Mouse (Mus musculus) adrenal gland, adult (tissue): ENCODE measurements around the gene Cnnm2.

ENCODE experiments used
- DNase-seq, 2 experiments: peaks; one replicate each; pipeline ENCODE4 v3.0.0; 2022 to 2023; ENCODE audit warnings: low spot score in 1 of 2; ENCODE audit not compliant: inconsistent age in 2 of 2

Gene Cnnm2

DNA sequence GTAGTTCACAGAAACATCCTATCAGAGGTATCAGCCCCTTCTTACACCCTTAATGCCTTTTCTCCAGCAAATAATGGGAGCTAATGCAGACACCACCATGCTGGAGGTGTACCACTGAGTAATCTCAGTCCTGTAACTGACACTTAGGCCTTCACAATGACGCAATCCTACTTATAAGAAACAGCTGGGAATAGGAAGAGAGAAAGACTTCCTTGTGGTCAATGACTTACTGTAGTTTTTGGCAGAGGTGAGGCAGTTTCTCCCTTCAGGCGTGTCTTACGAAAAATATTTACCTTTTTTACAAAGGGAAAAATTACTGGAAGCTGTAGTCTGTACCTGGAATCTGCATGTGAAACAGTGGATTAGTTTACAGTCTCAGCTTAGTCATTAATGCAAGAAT lies 31.1 kb downstream of the Cnnm2 start:
- no peak for DNase-seq

DNA sequence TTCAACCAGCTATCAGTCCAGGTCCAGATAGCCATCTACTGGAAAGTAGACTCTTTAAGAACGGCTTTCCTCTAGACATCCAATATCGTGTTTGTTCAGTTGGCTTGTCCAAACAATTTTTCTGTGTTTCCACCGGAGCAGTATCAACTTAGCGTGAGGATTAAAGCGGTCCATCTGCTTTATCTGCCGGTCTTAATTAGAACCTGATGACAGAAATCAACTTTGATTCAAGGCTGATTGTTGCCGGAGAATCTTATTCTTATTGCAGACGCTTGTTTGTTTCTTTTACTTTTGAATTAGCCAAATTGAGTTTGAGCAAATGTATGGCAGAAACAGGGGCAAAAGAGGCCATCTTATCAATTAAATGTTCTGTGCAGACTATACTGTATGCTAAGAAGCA lies 32.8 kb downstream of the Cnnm2 start:
- no peak for DNase-seq

DNA sequence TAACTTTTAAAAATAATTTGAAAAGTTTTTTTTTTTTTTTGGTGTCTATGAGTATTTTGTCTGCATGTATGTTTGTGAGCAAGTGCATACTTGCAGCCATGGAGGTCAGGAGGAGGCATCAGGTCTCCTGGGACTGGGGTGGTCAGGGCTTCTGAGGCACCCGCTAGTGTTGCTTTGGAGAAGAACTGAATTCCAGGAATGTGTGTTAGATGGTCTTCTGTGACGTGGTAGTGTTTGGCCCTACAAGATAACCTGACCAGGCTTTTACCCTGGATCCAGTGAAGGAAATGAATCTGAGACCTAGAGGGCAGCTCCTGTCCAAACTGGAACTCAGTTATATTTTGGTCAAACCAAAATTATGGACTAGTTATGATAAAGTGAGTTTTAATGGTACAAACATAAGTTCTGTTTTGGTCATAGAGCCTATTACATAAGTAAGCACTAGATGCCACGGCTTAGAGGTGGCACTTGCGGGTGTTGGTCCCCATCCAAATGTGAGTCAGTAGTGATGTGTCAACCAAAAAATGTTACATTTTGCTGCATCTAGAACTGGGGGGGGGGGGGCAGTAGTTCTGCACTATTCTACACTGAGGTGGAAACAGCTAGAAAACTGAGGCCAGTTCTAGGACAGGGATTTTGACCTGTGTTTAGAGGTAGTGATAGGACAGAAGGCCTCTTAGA lies 38.6 kb downstream of the Cnnm2 start:
- peak; percentile 71 to 80 for DNase-seq

DNA sequence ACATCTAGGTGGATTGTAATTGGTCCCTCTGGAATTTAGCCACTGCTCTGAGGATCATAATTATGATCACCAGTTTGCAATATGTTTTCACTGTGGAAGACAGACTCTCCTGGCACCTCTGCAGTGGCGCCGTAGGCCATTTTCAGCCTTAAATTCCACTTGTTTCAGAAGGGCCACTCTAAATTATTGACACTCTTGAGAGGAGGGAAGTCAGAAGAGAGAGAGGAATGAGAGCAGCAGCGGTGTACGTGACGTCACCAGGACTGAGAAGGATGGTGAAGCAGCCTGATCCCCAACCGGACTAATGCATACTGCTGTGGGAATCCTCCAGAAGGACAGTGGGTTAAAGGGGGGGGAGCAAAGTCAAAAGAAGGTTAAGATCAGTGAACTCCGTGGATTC lies 40.1 kb downstream of the Cnnm2 start:
- no peak for DNase-seq

DNA sequence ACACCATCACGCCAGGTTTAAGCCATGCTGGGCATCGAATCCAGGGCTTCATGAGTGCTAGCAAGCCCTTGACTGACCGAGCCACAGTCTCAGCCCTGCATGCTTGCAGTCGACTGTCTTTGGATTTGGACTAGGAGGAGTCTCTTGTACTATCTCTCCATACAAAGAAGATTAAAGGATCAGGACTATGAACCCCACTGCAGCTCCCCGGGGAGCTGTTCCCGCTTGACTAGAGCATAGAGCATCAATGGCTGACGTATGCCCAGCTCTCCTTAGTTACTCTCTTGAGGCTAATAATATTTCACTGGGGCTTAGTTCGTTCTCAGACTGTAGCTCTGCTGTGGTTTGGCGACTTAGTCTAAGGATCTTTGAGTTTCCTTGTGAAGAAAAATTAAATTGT lies 40.9 kb downstream of the Cnnm2 start:
- no peak for DNase-seq

DNA sequence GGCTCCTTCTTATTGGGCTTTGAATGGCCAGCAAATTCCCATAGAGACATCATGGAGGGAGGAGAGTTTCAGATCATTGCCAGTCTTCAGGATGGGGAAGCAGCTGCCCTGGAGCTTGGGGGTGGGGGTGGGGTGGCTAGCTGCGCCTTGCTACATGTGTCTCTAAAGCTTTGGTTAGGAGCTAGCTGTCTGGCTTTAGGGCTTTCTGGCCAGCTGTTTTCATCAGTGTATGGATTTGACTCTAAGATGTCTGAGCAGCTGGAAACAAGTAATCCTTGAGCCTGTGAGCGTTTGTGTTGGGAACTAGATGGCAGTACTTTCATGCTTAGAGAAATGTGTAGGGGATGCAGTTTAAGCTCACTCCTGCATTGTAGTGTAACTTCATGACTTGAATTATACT lies 42.3 kb downstream of the Cnnm2 start:
- no peak for DNase-seq

GRCm38 (mm10) chr19:46804751-46805150 lies 43.4 kb downstream of the Cnnm2 start:
- DNase-seq = peak; percentile 73 to 82

DNA sequence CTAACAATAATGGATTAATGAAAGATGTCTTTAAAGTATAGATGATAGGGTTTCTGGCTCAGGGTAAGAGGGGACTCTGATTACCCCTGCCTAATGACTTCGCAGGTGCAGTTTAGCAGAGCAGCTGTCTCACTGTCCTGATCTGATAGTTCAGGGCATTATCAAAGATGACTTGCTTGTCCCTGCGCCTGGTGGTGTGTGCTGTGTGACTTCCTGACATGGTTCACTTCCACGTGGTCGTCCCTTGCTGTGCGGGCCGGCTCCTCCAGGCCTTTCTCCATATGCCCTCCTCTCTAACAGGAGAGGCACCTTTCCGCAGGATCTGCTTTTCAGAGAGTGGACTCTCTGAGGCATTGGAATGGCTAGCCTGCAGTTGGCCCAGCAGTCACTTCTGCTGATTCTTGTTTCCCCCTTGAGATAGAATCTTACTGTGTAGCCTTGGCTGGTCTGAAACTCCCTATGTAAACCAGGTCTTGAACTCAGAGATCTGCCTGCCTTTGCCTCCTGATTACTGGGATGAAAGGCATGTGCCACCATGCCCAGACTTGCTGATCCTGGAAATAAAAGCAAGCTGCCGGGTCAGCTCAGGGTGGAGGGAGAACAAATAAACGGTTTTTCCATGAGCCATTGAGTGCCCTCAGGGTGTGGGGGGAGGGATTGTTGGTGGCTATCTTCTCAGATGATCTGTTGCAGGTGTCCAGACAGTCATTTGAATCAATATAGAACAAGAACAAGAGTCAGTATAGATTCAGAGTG lies 44.7 kb downstream of the Cnnm2 start:
- no peak for DNase-seq

- peak; percentile 57 to 83 for DNase-seq
Measured at GRCm38 (mm10) chr19:46808261-46808660, 46.9 kb downstream of the Cnnm2 start.

GRCm38 (mm10) chr19:46809031-46809430 lies 47.6 kb downstream of the Cnnm2 start:
- no peak for DNase-seq

DNA sequence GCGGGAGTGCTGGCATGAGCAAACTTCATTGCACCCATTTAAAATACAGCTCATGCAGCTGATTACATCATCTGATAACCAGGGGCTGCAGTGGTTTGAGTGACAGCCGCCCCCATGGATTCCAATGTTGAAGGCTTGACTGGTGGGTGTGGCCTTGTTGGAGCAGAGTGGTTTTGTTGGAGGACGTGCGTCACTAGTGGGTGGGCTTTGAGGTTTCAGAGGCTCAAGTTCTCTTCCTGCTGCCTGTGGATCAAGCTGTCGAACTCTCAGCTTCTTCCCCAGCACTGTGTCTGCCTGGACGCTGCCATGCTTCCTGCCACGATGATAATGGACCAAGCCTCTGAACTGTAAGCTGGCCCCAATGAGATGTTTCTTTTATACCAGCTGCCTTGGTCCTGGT lies 57.9 kb downstream of the Cnnm2 start:
- DNase-seq = no peak

DNA sequence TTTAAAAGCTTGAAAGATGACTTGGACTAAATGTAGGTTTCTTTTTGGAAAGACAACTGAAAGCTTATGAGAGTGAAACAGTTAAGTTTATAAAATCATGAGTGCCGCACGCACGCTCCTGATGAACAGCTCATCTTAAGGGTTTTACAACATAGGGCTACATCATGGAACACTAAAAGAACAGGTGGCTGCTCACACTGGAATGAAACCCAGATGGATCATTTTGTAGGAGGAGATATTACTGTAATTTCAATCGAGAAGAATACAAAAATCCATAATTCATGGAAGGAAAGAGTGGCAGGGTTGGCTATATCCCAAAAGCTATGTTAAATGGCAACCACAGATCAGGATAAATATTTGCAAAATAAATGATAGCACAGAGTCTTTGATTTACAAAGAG lies 61.1 kb downstream of the Cnnm2 start:
- no peak for DNase-seq

DNA sequence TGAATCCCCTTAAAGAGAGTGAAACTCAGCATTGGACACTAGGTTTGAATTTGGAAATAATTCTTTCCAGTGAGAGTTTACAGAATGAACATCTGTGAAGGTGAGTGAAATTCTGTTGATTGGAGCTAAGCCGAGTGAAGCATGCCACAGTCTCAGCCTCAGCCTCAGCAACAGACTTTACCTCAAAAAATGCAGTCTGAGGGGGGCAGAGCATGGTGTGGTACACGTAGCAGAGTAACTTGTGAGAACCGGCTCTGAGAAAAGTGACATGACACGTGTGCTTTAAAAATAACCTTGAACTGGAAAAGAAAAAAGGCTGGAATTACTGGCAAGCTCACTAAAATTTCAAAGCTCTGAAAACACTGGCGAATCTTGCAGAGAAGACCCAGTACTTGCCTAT lies 62.4 kb downstream of the Cnnm2 start:
- peak in 1 of 2 experiments; percentile 60 for DNase-seq

DNA sequence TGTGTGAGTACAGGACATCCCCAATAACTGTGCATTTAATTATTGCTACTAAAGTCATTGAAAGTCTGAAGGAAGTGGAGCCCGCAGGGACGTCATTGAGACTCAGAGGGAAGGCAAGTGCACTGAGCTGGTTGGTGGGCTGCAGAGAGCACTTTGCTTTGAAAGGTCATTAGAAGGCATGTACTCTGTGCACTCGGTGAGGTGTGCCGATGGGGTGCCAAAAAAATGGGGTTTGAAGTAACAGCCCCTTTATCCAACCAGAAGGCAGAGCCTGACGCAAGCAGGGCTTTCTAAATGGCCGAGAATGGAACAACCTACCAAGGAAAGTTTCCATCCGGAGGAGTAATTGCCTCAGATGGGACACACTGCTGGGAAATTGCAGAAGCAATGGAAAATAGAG lies 63.5 kb downstream of the Cnnm2 start:
- DNase-seq = no peak

DNA sequence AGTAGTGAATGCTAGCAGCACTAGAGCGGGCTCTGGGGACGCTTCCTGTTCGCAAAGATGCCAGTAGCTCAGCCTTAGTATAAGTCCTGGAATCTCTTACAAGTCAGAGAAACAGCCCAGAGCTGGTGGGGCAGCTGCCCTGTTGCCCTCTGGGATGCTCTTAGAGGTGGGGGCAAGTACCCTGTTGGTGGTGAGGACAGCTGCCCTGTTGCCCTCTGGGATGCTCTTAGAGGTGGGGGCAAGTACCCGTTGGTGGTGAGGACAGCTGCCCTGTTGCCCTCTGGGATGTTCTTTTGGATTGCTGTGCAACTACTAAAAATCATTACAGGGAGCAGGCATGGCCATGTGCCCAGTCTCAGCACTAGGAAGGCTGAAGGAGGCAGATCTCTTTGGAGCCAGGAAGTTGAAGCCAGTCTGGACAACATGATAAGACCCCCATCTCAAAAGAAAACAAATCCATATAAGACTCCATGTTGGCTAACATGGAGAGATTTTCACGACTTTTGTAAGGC lies 66.3 kb downstream of the Cnnm2 start:
- DNase-seq = no peak

GRCm38 (mm10) chr19:46828961-46829360 lies 67.6 kb downstream of the Cnnm2 start:
- peak; percentile 89 to 92 for DNase-seq

- DNase-seq = no peak
Measured at GRCm38 (mm10) chr19:46831381-46831780, 70.0 kb downstream of the Cnnm2 start.

GRCm38 (mm10) chr19:46834301-46834700 lies 72.9 kb downstream of the Cnnm2 start:
- no peak for DNase-seq

DNA sequence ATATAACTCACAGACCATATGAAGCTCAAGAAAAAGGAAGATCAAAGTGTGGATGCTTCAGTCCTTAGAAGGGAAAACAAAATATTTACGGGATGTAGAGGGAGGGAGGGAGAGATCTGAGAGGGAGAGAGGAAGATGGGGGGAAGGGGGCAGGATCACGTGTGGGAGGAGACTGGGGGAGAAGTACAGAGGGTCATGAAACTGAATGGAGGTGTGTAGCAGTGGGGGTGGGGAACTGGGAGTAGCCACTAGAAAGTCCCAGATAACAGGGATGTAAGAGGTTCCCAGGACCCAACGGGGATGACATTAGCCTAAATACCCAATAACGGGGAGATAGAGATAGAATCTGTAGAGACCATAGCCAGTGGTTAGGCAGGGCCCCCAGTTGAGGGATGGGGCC lies 73.9 kb downstream of the Cnnm2 start:
- no peak for DNase-seq

DNA sequence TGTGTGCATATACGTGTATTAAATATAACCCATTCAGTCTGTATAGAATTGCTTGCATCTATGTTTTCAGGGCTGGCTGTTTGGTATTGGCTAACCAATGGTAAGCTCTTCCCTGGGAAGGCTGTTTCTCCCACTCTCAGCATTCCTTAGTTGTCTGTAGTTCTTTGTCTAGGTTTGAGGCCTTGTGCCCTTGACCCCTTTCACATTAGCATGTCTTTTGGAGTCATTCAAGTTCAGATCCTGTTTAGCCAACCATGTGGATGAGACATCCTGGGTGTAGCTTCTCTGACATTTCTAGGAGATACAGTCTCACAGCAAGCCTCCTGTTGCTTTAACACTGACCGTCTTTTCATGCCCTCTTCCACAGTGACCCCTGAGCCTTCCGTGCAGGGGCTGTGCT lies 74.7 kb downstream of the Cnnm2 start:
- DNase-seq = no peak

DNA sequence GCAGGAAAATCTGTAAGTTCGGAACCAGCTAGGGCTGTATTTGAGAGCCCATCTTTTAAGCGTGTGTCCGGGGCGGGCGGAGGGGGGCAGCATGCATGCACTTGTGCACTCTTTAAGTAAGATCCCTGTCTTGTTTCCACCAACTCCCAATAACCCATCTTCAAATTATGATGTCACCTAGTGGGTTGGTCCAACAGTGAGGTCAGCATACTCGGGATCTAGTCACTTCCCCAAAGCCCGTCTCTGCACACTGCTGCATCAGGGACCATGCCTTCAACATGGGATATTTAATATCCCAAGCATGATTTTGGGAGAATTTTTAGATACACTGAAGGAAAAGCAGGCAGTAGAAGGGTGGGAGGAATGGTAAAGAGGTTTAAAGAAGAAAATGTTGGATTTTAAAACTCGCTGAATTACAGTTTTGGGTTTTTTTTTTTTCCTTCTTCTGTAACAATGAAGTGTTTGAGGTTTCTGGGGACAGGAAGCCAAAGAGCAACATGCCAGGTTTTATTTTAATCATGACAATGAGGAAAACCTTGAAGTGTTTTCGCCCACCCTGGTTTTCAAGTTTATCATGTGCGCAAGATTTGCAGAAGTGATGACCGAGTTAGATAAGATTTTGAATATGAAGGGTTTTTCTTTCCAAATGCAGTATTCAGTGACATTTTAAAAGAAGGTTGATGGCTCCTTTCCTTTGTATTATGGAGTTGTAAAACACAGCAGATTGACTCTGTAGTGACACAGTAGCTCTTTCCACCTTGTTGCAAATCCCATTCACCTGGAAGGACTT lies 76.1 kb downstream of the Cnnm2 start:
- DNase-seq = no peak

DNA sequence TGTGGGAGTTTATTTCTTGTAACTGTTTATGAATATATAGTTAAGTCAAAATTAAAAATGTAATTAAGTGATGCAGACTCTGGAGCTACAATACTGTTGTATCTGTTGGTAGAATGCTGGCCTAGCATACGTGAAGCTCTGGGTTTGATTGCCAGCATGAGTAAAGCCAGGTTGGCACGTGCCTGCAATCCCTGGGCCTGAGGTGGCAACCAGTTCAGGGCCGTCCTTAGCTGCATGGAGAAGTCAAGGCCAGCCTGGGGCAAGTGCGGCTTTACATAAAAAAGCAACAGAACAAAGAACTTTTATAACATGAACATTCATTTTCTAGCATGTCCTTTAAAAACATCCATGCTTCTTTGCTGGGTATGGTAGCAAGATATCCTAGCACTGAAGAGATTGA lies 79.6 kb downstream of the Cnnm2 start:
- peak; percentile 66 to 75 for DNase-seq
